Mouse (Mus musculus): ENCODE results near the gene 4930402H24Rik. TPM values are rescaled to one million over a fixed set of nuclear protein-coding genes. Genes with fewer than 3 reads are reported as not detected.
"Not testable (repeated sequence)": the region's sequence is repeated elsewhere in the genome, so short reads cannot be mapped to it uniquely, and the experiment has no call there.

4930402H24Rik gene
- polyA plus RNA-seq, 1 experiment from 2014 or later: 70.6 TPM

- ATAC-seq (ENCODE audit: low FRiP score): no peak
Measured at GRCm38 (mm10) chr2:130829496-130829895, 76.7 kb downstream of the 4930402H24Rik start.

GRCm38 (mm10) chr2:130828668-130829067 is 77.5 kb downstream of the 4930402H24Rik start:
- Histone ChIP-seq H3K27ac (ENCODE audit: low read depth, low read length) (no peak overlapping the region), H3K4me2 (replicated peaks; ENCODE audit: low read depth, low read length) (no peak overlapping the region), H3K36me3 (ENCODE audit: control insufficient read depth, insufficient read depth, low read length) (no peaks in the 10 kb centered on the region), H3K27me3 (ENCODE audit: control insufficient read depth, insufficient read depth, low read length) (no peaks in the 10 kb centered on the region), H3K9me3 (ENCODE audit: control insufficient read depth, low read length) (no peaks in the 10 kb centered on the region), H3K4me1 (replicated peaks; ENCODE audit: control insufficient read depth, insufficient read depth, low read length) (no peaks in the 10 kb centered on the region), H3K4me3 (ENCODE audit: low read depth, low read length) (no peak overlapping the region), H3K9ac (ENCODE audit: low read depth, low read length) (no peak overlapping the region)
- WGBS: 78% methylated on average over 1 of the region's 1 CpGs
- ATAC-seq (ENCODE audit: low FRiP score) (no peak), DNase-seq (ENCODE audit: low spot score) (no peak)

More at GRCm38 (mm10) chr2:130829496-130829895, 76.7 kb downstream of the 4930402H24Rik start:
- Histone ChIP-seq H3K9me3 (ENCODE audit: control insufficient read depth, low read length) (no peaks in the 10 kb centered on the region), H3K9ac (ENCODE audit: low read depth, low read length) (no peak overlapping the region), H3K4me3 (ENCODE audit: low read depth, low read length) (no peak overlapping the region), H3K36me3 (ENCODE audit: control insufficient read depth, insufficient read depth, low read length) (no peaks in the 10 kb centered on the region), H3K4me1 (replicated peaks; ENCODE audit: control insufficient read depth, insufficient read depth, low read length) (no peaks in the 10 kb centered on the region), H3K4me2 (replicated peaks; ENCODE audit: low read depth, low read length) (no peak overlapping the region), H3K27me3 (ENCODE audit: control insufficient read depth, insufficient read depth, low read length) (no peaks in the 10 kb centered on the region), H3K27ac (ENCODE audit: low read depth, low read length) (no peak overlapping the region)
- 95% methylated on average over 4 of the region's 4 CpGs for WGBS
- DNase-seq (ENCODE audit: low spot score): no peak

- ATAC-seq (ENCODE audit: low FRiP score); H3K9ac ChIP-seq (ENCODE audit: low read depth, low read length); H3K27me3 ChIP-seq (ENCODE audit: control insufficient read depth, insufficient read depth, low read length); H3K9me3 ChIP-seq (ENCODE audit: control insufficient read depth, low read length); H3K4me3 ChIP-seq (ENCODE audit: low read depth, low read length); H3K36me3 ChIP-seq (ENCODE audit: control insufficient read depth, insufficient read depth, low read length); DNase-seq (ENCODE audit: low spot score); H3K4me2 ChIP-seq (replicated peaks; ENCODE audit: low read depth, low read length); H3K4me1 ChIP-seq (replicated peaks; ENCODE audit: control insufficient read depth, insufficient read depth, low read length); H3K27ac ChIP-seq (ENCODE audit: low read depth, low read length): not testable (repeated sequence)
- WGBS: 82% methylated on average over 3 of the region's 3 CpGs
Measured at GRCm38 (mm10) chr2:130828066-130828465, 78.1 kb downstream of the 4930402H24Rik start.

GRCm38 (mm10) chr2:130827410-130827809 is 78.8 kb downstream of the 4930402H24Rik start:
- ATAC-seq (ENCODE audit: low FRiP score): peak; percentile 30; the same call in 1 of the 2 replicates
- Histone ChIP-seq H3K27ac (ENCODE audit: low read depth, low read length) (no peak overlapping the region), H3K4me1 (replicated peaks; ENCODE audit: control insufficient read depth, insufficient read depth, low read length) (no peaks in the 10 kb centered on the region), H3K4me3 (ENCODE audit: low read depth, low read length) (no peak overlapping the region), H3K9ac (ENCODE audit: low read depth, low read length) (no peak overlapping the region), H3K27me3 (ENCODE audit: control insufficient read depth, insufficient read depth, low read length) (no peaks in the 10 kb centered on the region), H3K36me3 (ENCODE audit: control insufficient read depth, insufficient read depth, low read length) (no peaks in the 10 kb centered on the region), H3K9me3 (ENCODE audit: control insufficient read depth, low read length) (no peaks in the 10 kb centered on the region), H3K4me2 (replicated peaks; ENCODE audit: low read depth, low read length) (no peak overlapping the region)
- 43% methylated on average over 2 of the region's 2 CpGs for WGBS
- peak; percentile 54 for DNase-seq (ENCODE audit: low spot score)

GRCm38 (mm10) chr2:130818838-130819647 is 87.2 kb downstream of the 4930402H24Rik start:
- H3K27me3 ChIP-seq (ENCODE audit: control insufficient read depth, insufficient read depth, low read length): no peaks in the 10 kb centered on the region
- H3K9ac ChIP-seq (ENCODE audit: low read depth, low read length): no peak overlapping the region
- H3K36me3 ChIP-seq (ENCODE audit: control insufficient read depth, insufficient read depth, low read length): 0 out of 2 replicates have a peak, but pooled peaks cover 5% of the 10 kb centered on the region
- 34% methylated on average over 11 of the region's 11 CpGs for WGBS
- ATAC-seq (ENCODE audit: low FRiP score) (peak; percentile 70), DNase-seq (ENCODE audit: low spot score) (peak; percentile 40)
- H3K4me3 ChIP-seq (ENCODE audit: low read depth, low read length): no peak overlapping the region
- H3K27ac ChIP-seq (ENCODE audit: low read depth, low read length): peak overlapping the region; percentile 60; the same call in 1 of the 2 replicates
- no peaks in the 10 kb centered on the region for H3K9me3 ChIP-seq (ENCODE audit: control insufficient read depth, low read length)
- H3K4me2 ChIP-seq (replicated peaks; ENCODE audit: low read depth, low read length): no peak overlapping the region
- no peaks in the 10 kb centered on the region for H3K4me1 ChIP-seq (replicated peaks; ENCODE audit: control insufficient read depth, insufficient read depth, low read length)

GRCm38 (mm10) chr2:130817865-130818264 is 88.3 kb downstream of the 4930402H24Rik start:
- Histone ChIP-seq H3K27ac (ENCODE audit: low read depth, low read length) (no peak overlapping the region), H3K27me3 (ENCODE audit: control insufficient read depth, insufficient read depth, low read length) (no peaks in the 10 kb centered on the region), H3K36me3 (ENCODE audit: control insufficient read depth, insufficient read depth, low read length) (0 out of 2 replicates have a peak, but pooled peaks cover 5% of the 10 kb centered on the region), H3K4me2 (replicated peaks; ENCODE audit: low read depth, low read length) (no peak overlapping the region), H3K4me1 (replicated peaks; ENCODE audit: control insufficient read depth, insufficient read depth, low read length) (no peaks in the 10 kb centered on the region), H3K9me3 (ENCODE audit: control insufficient read depth, low read length) (no peaks in the 10 kb centered on the region), H3K9ac (ENCODE audit: low read depth, low read length) (no peak overlapping the region), H3K4me3 (ENCODE audit: low read depth, low read length) (no peak overlapping the region)
- no peak for ATAC-seq (ENCODE audit: low FRiP score)
- WGBS: 75% methylated on average over 1 of the region's 1 CpGs
- no peak for DNase-seq (ENCODE audit: low spot score)

GRCm38 (mm10) chr2:130816205-130816604 is 90.0 kb downstream of the 4930402H24Rik start:
- WGBS: 88% methylated on average over 5 of the region's 5 CpGs
- no peak overlapping the region for H3K4me2 ChIP-seq (replicated peaks; ENCODE audit: low read depth, low read length)
- H3K27ac ChIP-seq (ENCODE audit: low read depth, low read length): no peak overlapping the region
- DNase-seq (ENCODE audit: low spot score) (no peak), ATAC-seq (ENCODE audit: low FRiP score) (no peak)
- H3K27me3 ChIP-seq (ENCODE audit: control insufficient read depth, insufficient read depth, low read length): no peaks in the 10 kb centered on the region
- no peak overlapping the region for H3K9ac ChIP-seq (ENCODE audit: low read depth, low read length)
- H3K4me3 ChIP-seq (ENCODE audit: low read depth, low read length): no peak overlapping the region
- H3K9me3 ChIP-seq (ENCODE audit: control insufficient read depth, low read length): no peaks in the 10 kb centered on the region
- H3K36me3 ChIP-seq (ENCODE audit: control insufficient read depth, insufficient read depth, low read length): 0 out of 2 replicates have a peak, but pooled peaks cover 2% of the 10 kb centered on the region
- H3K4me1 ChIP-seq (replicated peaks; ENCODE audit: control insufficient read depth, insufficient read depth, low read length): no peaks in the 10 kb centered on the region

- H3K27ac ChIP-seq (ENCODE audit: low read depth, low read length): no peak overlapping the region
- 83% methylated on average over 1 of the region's 1 CpGs for WGBS
- ATAC-seq (ENCODE audit: low FRiP score) (no peak), DNase-seq (ENCODE audit: low spot score) (no peak)
- H3K4me3 ChIP-seq (ENCODE audit: low read depth, low read length): no peak overlapping the region
- H3K9ac ChIP-seq (ENCODE audit: low read depth, low read length): no peak overlapping the region
- no peaks in the 10 kb centered on the region for H3K4me1 ChIP-seq (replicated peaks; ENCODE audit: control insufficient read depth, insufficient read depth, low read length)
- no peaks in the 10 kb centered on the region for H3K27me3 ChIP-seq (ENCODE audit: control insufficient read depth, insufficient read depth, low read length)
- no peak overlapping the region for H3K4me2 ChIP-seq (replicated peaks; ENCODE audit: low read depth, low read length)
- peaks cover 2% of the 10 kb centered on the region; the same call in 1 of the 2 replicates for H3K36me3 ChIP-seq (ENCODE audit: control insufficient read depth, insufficient read depth, low read length)
- H3K9me3 ChIP-seq (ENCODE audit: control insufficient read depth, low read length): no peaks in the 10 kb centered on the region
Measured at GRCm38 (mm10) chr2:130814492-130814891, 91.7 kb downstream of the 4930402H24Rik start.

- Histone ChIP-seq H3K4me1 (replicated peaks; ENCODE audit: control insufficient read depth, insufficient read depth, low read length) (no peaks in the 10 kb centered on the region), H3K4me3 (ENCODE audit: low read depth, low read length) (no peak overlapping the region), H3K9ac (ENCODE audit: low read depth, low read length) (no peak overlapping the region), H3K36me3 (ENCODE audit: control insufficient read depth, insufficient read depth, low read length) (peaks cover under 1% of the 10 kb centered on the region; the same call in 1 of the 2 replicates), H3K9me3 (ENCODE audit: control insufficient read depth, low read length) (no peaks in the 10 kb centered on the region), H3K27ac (ENCODE audit: low read depth, low read length) (no peak overlapping the region), H3K4me2 (replicated peaks; ENCODE audit: low read depth, low read length) (no peak overlapping the region), H3K27me3 (ENCODE audit: control insufficient read depth, insufficient read depth, low read length) (no peaks in the 10 kb centered on the region)
- no peak for ATAC-seq (ENCODE audit: low FRiP score)
- 84% methylated on average over 6 of the region's 6 CpGs for WGBS
- no peak for DNase-seq (ENCODE audit: low spot score)
Measured at GRCm38 (mm10) chr2:130813729-130814128, 92.5 kb downstream of the 4930402H24Rik start.

All from hindbrain, embryonic 11.5 days (tissue).